Mouse (Mus musculus) left cerebral cortex, postnatal 25 days (tissue): ENCODE measurements around the gene Vmn2r81. TPM values are rescaled to one million over a fixed set of nuclear protein-coding genes. Genes with fewer than 3 reads are reported as not detected.
"Not testable (repeated sequence)": the region's sequence is repeated elsewhere in the genome, so short reads cannot be mapped to it uniquely, and the experiment has no call there.

ENCODE experiments used
- DNase-seq, 2 experiments: peaks; one replicate each; pipeline ENCODE4 v3.0.0; 2022; ENCODE audit warnings: low spot score in 2 of 2, mixed read lengths in 1 of 2
- intact Hi-C: fragments of 180-260 bp; cut with DNase I; formaldehyde crosslinking; loops from one replicate; pipeline ENCODE4 v1.15.1; 2025
- total RNA-seq, 2 experiments: library from RNA; stranded (reverse); gene quantifications; 2 replicates each; pipeline ENCODE4 v1.2.3; 2021

Vmn2r81 gene
- not detected for total RNA-seq

DNA sequence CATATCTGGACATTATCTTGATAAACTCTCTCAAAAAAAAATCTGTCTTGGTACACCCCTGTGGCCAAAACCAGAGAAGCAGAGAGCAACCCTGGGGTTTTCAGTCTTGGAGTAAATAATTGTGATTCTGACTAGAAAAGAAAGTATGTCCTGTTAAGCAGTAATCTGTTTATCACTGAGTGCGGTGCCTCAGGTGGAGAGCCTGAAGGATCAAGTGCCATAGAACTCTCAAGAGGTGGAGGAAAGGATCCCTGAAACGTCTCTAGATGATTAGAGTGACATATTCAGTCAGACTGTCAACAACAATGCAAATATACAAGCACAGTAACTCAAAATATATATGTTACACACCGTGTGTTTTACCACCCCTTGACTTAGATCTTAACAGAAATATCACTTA, at the start of gene Vmn2r81:
TSS of gene Vmn2r81 (plus strand) at position 301 of the 400 bp plus-strand sequence.
- intact Hi-C loops, DNase-seq: not testable (repeated sequence)

- DNase-seq = not testable (repeated sequence)
Measured at GRCm38 (mm10) chr10:79199973-79200372, 47.5 kb upstream of the Vmn2r81 start.

GRCm38 (mm10) chr10:79220432-79220831, 27.1 kb upstream of the Vmn2r81 start:
- intact Hi-C loops = no loop called here

More at GRCm38 (mm10) chr10:79199973-79200372, 47.5 kb upstream of the Vmn2r81 start:
- intact Hi-C loops = not testable (repeated sequence)

DNA sequence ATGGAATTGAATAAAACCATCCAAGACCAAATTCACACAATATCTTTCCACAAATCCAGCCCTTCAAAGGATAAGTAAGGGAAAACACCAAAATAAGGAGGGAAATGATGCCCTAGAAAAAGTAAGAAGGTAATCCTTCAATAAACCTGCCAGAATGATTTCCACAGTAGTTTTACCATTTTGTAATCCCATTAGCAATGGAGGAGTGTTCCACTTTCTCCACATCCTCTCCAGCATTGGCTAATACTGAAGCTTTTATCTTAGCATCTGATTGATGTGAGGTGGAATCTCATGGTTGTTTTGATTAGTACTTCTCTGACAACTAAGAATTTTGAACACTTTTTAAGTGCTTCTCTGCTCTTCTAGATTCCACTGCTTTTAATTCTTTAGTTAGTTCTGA, 25.9 kb upstream of the Vmn2r81 start:
- intact Hi-C loops = no loop called here
- DNase-seq = no peak

More at GRCm38 (mm10) chr10:79220432-79220831, 27.1 kb upstream of the Vmn2r81 start:
- no peak for DNase-seq

GRCm38 (mm10) chr10:79222214-79222613, 25.3 kb upstream of the Vmn2r81 start:
- intact Hi-C loops = no loop called here

DNA sequence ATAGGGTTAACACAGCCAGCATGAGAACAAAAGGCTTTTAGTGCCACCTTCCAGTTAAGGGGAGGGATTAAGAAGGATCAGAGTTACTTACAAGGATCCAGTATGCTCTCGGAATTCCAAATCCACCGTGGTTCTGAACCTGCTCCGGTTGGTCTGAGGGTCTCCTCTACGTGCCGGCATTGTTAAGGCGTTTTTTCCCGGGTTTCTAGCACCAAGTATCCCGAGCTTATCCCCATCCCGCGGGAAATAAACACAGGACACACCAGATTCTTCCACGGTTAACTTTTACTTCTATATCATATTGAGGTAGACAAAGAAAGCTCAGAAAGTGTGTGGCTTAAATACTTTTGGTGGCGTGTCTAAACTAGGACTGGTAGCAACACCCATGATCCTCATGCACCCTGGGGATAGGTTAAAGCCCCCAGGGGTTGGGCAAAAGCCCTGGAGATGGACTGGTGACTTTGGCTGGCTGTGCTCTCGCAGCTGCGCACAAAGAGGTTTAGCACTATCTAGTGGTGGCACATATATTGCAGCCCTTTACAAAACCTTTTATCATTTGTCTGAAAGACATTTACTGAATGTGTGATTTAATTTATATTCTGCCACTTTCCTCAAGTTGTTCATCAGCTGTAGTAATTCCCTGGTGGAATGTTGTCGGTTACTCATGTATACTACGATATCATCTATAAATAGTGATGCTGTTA, 74.7 kb downstream of the Vmn2r81 start:
- DNase-seq, intact Hi-C loops: not testable (repeated sequence)

More at GRCm38 (mm10) chr10:79222214-79222613, 25.3 kb upstream of the Vmn2r81 start:
- DNase-seq = no peak

DNA sequence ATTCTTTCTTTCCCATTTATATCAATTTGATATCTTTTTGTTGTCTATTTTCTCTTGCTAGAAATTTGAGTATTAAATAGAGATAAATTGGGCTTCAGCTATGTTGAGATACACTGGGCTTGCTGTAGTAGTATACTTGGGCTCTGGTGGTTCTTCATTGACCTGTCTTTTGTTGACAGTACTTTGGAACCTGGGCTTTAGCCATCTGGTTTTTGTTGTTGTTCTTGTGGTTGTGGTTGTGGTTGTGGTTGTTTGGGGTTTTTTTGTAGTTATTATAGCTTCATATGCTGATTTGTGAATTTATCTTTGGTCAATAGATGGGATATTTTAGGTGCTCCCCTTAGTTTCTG, 75.2 kb downstream of the Vmn2r81 start:
- DNase-seq = no peak
- intact Hi-C loops = no loop called here

Other genes with a start within 250 kb of the Vmn2r81 start
- not detected for gene Olfr1351, start 235.2 kb upstream of the Vmn2r81 start, total RNA-seq
- gene Olfr57, start 219.0 kb upstream of the Vmn2r81 start, total RNA-seq = not detected
- gene 2610008E11Rik, start 150.1 kb upstream of the Vmn2r81 start, total RNA-seq = 10 to 100 TPM; 21.1 to 23.7 TPM
- not detected for gene Vmn2r80, start 98.9 kb upstream of the Vmn2r81 start, total RNA-seq
- gene Vmn2r82, start 108.8 kb downstream of the Vmn2r81 start, total RNA-seq = not detected
- gene Vmn2r83, start 221.0 kb downstream of the Vmn2r81 start, total RNA-seq = not detected